Mouse (Mus musculus) testis, adult 2 months (tissue): Measurements from ENCODE around the gene Prdm5.

Experiments
- CTCF ChIP-seq: fragments of 200-500 bp; IDR thresholded peaks from 2 replicates; pipeline ENCODE4 v1.5.1; 2012; ENCODE audit warnings: low read depth, mild to moderate bottlenecking, inconsistent platforms, low read length, moderate library complexity; ENCODE audit not compliant: control insufficient read depth, insufficient read depth, insufficient replicate concordance
- POLR2A ChIP-seq: fragments of 200-500 bp; IDR thresholded peaks from 2 replicates; pipeline ENCODE4 v1.6.1; 2012; ENCODE audit warnings: low read depth, mild to moderate bottlenecking, inconsistent platforms, low read length, moderate library complexity; ENCODE audit not compliant: control insufficient read depth

DNA sequence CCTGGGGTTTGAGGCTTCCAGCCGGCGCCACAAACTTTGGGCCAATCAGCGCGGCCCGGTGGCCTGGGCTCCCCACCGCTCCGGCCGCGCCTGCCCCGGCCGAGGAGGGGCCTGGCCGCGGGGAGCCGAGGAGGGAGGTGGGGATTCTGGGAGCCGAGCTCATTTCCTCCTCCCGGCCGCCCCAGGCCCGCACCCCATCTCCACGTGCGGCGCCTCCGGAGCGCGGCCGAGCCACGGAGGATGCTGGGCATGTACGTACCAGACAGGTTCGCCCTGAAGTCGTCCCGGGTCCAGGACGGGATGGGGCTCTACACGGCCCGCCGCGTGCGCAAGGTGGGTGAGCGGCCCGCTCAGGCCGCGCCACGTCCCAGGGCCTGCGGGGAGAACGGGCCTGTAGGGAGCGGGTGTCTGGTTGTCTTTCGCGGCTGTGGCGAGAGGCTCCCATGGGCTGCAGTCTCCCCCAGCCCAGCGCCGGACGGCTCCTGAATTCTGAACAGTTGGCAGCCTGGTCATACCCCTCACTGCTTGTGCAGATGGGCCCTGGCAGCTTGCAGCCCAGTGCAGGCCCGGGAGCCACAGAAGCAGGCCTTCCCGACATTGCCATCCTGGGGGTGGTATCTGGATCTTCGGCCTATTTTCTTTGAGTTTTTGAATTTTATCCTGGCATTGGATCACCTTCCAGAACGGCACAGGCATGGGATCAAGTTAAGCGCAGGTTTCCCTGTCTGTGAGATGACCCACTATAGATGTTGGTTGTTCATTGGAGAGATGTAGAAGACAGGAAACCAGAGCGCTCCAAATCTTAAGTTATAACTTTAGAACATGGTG lies at the start of gene Prdm5:
- TF ChIP-seq CTCF: no peak
- no peak; the same call in 1 of the 2 replicates for TF ChIP-seq POLR2A
